Mouse (Mus musculus) forebrain, embryonic 14.5 days (tissue): ENCODE data around the gene Iffo1. TPM values are rescaled to one million over a fixed set of nuclear protein-coding genes. Genes with fewer than 3 reads are reported as not detected.
A peak's percentile ranks its signal among the peaks of the same experiment; 100 is the strongest.

Experiments used
- ATAC-seq: fragments of 200-750 bp; cut with Nextera tagmentation; 2 replicates; pipeline ENCODE4 v1.8.0; 2017; ENCODE audit warnings: mild to moderate bottlenecking, moderate library complexity
- DNase-seq: peaks from one replicate; pipeline ENCODE4 v3.0.0-alpha.2; 2015; ENCODE audit warnings: low spot score
- H3K27ac ChIP-seq: fragments of 300-500 bp; sonication (generic); 2 replicates; pipeline ENCODE4 v1.5.1; 2014; ENCODE audit warnings: low read depth, mild to moderate bottlenecking, control low read depth, low read length, moderate library complexity
- H3K27me3 ChIP-seq: fragments of 300-500 bp; sonication (generic); replicated peaks from 2 replicates; pipeline ENCODE4 v1.6.1; 2014; ENCODE audit warnings: low read length, control low read depth, mixed read lengths; ENCODE audit not compliant: control insufficient read depth, insufficient read depth
- H3K36me3 ChIP-seq: fragments of 300-500 bp; sonication (generic); 2 replicates; pipeline ENCODE4 v1.6.1; 2014; ENCODE audit warnings: low read length, control low read depth; ENCODE audit not compliant: control insufficient read depth, insufficient read depth
- H3K4me1 ChIP-seq: fragments of 300-500 bp; sonication (generic); 2 replicates; pipeline ENCODE4 v1.6.1; 2014; ENCODE audit warnings: antibody characterized with exemption, low read length, control low read depth; ENCODE audit not compliant: control insufficient read depth, insufficient read depth
- H3K4me2 ChIP-seq: fragments of 300-500 bp; sonication (generic); 2 replicates; pipeline ENCODE4 v1.6.1; 2014; ENCODE audit warnings: mild to moderate bottlenecking, control low read depth, low read length
- H3K4me3 ChIP-seq: fragments of 300-500 bp; sonication (generic); 2 replicates; pipeline ENCODE4 v1.5.1; 2014; ENCODE audit warnings: low read depth, low read length, control low read depth
- H3K9ac ChIP-seq: fragments of 300-500 bp; sonication (generic); 2 replicates; pipeline ENCODE4 v1.6.1; 2014; ENCODE audit warnings: mild to moderate bottlenecking, low read length, control low read depth, moderate library complexity
- H3K9me3 ChIP-seq: fragments of 300-500 bp; sonication (generic); replicated peaks from 2 replicates; pipeline ENCODE4 v1.6.1; 2016; ENCODE audit warnings: low read length, control low read depth, mixed read lengths; ENCODE audit not compliant: control insufficient read depth
- WGBS: fragments of 180-500 bp; shearing (Covaris S2); extraction: QIAGEN DNeasy Blood & Tissue Kit; methylation state at CpG from one replicate; pipeline ENCODE4 v1.1.7; 2014; 5-methylcytosine and 5-hydroxymethylcytosine counted together
- polyA plus RNA-seq: library from polyadenylated mRNA; unstranded; fragments of >200 nt; fragmentation: Nextera tagmentation; extraction: Ambion mirVana; gene quantifications from 2 replicates; pipeline ENCODE4 v1.2.1, GENCODE M21; 2014

Gene Iffo1
- polyA plus RNA-seq, 1 experiment from 2014 or later, result 10.8 TPM

- WGBS, result under 1% methylated on average over 66 of the region's 66 CpGs
- Histone ChIP-seq H3K36me3 (peaks cover 76% of the 10 kb centered on the region), H3K27me3 (no peaks in the 10 kb centered on the region), H3K9ac (peak within 1 kb of the TSS; percentile 81), H3K4me2 (peak within 1 kb of the TSS; percentile 94), H3K9me3 (no peaks in the 10 kb centered on the region), H3K27ac (peak within 1 kb of the TSS; percentile 74), H3K4me3 (peak within 1 kb of the TSS; percentile 86), H3K4me1 (peaks cover 7% of the 10 kb centered on the region)
- DNase-seq, result peak; percentile 97
- ATAC-seq, result peak; percentile 96
Observed at GRCm38 (mm10) chr6:125131302-125132156, 13.5 kb upstream of the Iffo1 start, which contains the start of gene Nop2. TSS of gene Nop2 (plus strand) at chr6:125131909.

GRCm38 (mm10) chr6:125132470-125132869, 12.6 kb upstream of the Iffo1 start:
- peak overlapping the region; percentile 86 for H3K4me3 ChIP-seq
- ATAC-seq (no peak), DNase-seq (no peak)
- 11% methylated on average over 11 of the region's 11 CpGs for WGBS
- peak overlapping the region; percentile 94 for H3K4me2 ChIP-seq
- peaks cover 7% of the 10 kb centered on the region for H3K4me1 ChIP-seq
- H3K9ac ChIP-seq, result peak overlapping the region; percentile 81
- H3K27ac ChIP-seq, result no peak overlapping the region
- no peaks in the 10 kb centered on the region for H3K27me3 ChIP-seq
- H3K9me3 ChIP-seq, result no peaks in the 10 kb centered on the region
- H3K36me3 ChIP-seq, result peaks cover 76% of the 10 kb centered on the region

- H3K4me3 ChIP-seq, result no peak overlapping the region
- no peak overlapping the region for H3K4me2 ChIP-seq
- no peak overlapping the region for H3K9ac ChIP-seq
- peaks cover 6% of the 10 kb centered on the region for H3K4me1 ChIP-seq
- no peak overlapping the region for H3K27ac ChIP-seq
- 85% methylated on average over 19 of the region's 19 CpGs for WGBS
- ATAC-seq (no peak), DNase-seq (peak; percentile 39)
- no peaks in the 10 kb centered on the region for H3K9me3 ChIP-seq
- no peaks in the 10 kb centered on the region for H3K27me3 ChIP-seq
- peaks cover 88% of the 10 kb centered on the region for H3K36me3 ChIP-seq
Observed at GRCm38 (mm10) chr6:125137002-125137671, 7.9 kb upstream of the Iffo1 start.

GRCm38 (mm10) chr6:125139747-125140146, 5.3 kb upstream of the Iffo1 start:
- ATAC-seq, result no peak
- H3K36me3 ChIP-seq, result peaks cover 89% of the 10 kb centered on the region
- WGBS, result 86% methylated on average over 7 of the region's 7 CpGs

GRCm38 (mm10) chr6:125142436-125142835, 2.6 kb upstream of the Iffo1 start:
- DNase-seq, result no peak
- Histone ChIP-seq H3K27me3 (no peaks in the 10 kb centered on the region), H3K4me3 (no peak overlapping the region), H3K27ac (no peak overlapping the region), H3K9ac (no peak overlapping the region), H3K4me2 (no peak overlapping the region), H3K36me3 (peaks cover 63% of the 10 kb centered on the region), H3K9me3 (no peaks in the 10 kb centered on the region), H3K4me1 (peaks cover 19% of the 10 kb centered on the region)
- ATAC-seq, result no peak
- 92% methylated on average over 8 of the region's 8 CpGs for WGBS

More at GRCm38 (mm10) chr6:125139747-125140146, 5.3 kb upstream of the Iffo1 start:
- no peak overlapping the region for H3K4me2 ChIP-seq
- no peak overlapping the region for H3K9ac ChIP-seq
- peaks cover 1% of the 10 kb centered on the region; the same call in 1 of the 2 replicates for H3K4me1 ChIP-seq
- no peak overlapping the region for H3K27ac ChIP-seq
- no peaks in the 10 kb centered on the region for H3K27me3 ChIP-seq
- no peak for DNase-seq
- H3K9me3 ChIP-seq, result no peaks in the 10 kb centered on the region
- no peak overlapping the region for H3K4me3 ChIP-seq

GRCm38 (mm10) chr6:125143128-125143527, 1.9 kb upstream of the Iffo1 start:
- Histone ChIP-seq H3K27ac (no peak overlapping the region), H3K9ac (no peak overlapping the region), H3K36me3 (peaks cover 57% of the 10 kb centered on the region), H3K9me3 (no peaks in the 10 kb centered on the region), H3K4me3 (no peak overlapping the region), H3K4me2 (no peak overlapping the region), H3K27me3 (no peaks in the 10 kb centered on the region), H3K4me1 (peaks cover 20% of the 10 kb centered on the region)
- WGBS, result 85% methylated on average over 3 of the region's 3 CpGs
- DNase-seq, result no peak
- ATAC-seq, result no peak

GRCm38 (mm10) chr6:125143904-125144303, 1.1 kb upstream of the Iffo1 start:
- Histone ChIP-seq H3K36me3 (peaks cover 50% of the 10 kb centered on the region), H3K9ac (no peak overlapping the region), H3K9me3 (no peaks in the 10 kb centered on the region), H3K27me3 (no peaks in the 10 kb centered on the region), H3K4me2 (no peak overlapping the region), H3K27ac (no peak overlapping the region), H3K4me3 (no peak overlapping the region), H3K4me1 (peaks cover 20% of the 10 kb centered on the region)
- ATAC-seq (no peak), DNase-seq (no peak)
- 85% methylated on average over 9 of the region's 9 CpGs for WGBS

- 0% methylated on average over 33 of the region's 35 CpGs for WGBS
- peak overlapping the region; percentile 86 for H3K27ac ChIP-seq
- peaks cover 38% of the 10 kb centered on the region for H3K36me3 ChIP-seq
- H3K9ac ChIP-seq, result peak overlapping the region; percentile 90
- H3K4me1 ChIP-seq, result peaks cover 20% of the 10 kb centered on the region
- ATAC-seq, result peak; percentile 72
- no peaks in the 10 kb centered on the region for H3K27me3 ChIP-seq
- H3K9me3 ChIP-seq, result no peaks in the 10 kb centered on the region
- H3K4me3 ChIP-seq, result peak overlapping the region; percentile 70
- peak; percentile 32 for DNase-seq
- peak overlapping the region; percentile 98 for H3K4me2 ChIP-seq
Observed at GRCm38 (mm10) chr6:125145479-125145951, 474 bp downstream of the Iffo1 start.
